Mouse (Mus musculus) liver, adult 2 months (tissue): ENCODE data around the gene Dok1.

ENCODE experiments used
- CTCF ChIP-seq: fragments of 200-500 bp; IDR thresholded peaks from 2 replicates; pipeline ENCODE4 v1.5.1; 2011; ENCODE audit warnings: low read depth, low read length, control low read depth
- POLR2A ChIP-seq: fragments of 200-500 bp; IDR thresholded peaks from 2 replicates; pipeline ENCODE4 v1.6.1; 2011; ENCODE audit warnings: low read length, control low read depth; ENCODE audit not compliant: insufficient read depth; ENCODE audit errors: extremely low read depth

GRCm38 (mm10) chr6:83023786-83024185, 9.5 kb downstream of the Dok1 start:
- no peak for TF ChIP-seq CTCF
- no peak for TF ChIP-seq POLR2A
